Mouse (Mus musculus): ENCODE results near the gene Glrx5.

The Glrx5 gene

GRCm38 (mm10) chr12:105032147-105032831 lies at the start of gene Glrx5:
Gene Glrx5, plus strand, starts transcription at chr12:105032688.
- DNase-seq (ENCODE audit: low spot score): peak; percentile 92

DNA sequence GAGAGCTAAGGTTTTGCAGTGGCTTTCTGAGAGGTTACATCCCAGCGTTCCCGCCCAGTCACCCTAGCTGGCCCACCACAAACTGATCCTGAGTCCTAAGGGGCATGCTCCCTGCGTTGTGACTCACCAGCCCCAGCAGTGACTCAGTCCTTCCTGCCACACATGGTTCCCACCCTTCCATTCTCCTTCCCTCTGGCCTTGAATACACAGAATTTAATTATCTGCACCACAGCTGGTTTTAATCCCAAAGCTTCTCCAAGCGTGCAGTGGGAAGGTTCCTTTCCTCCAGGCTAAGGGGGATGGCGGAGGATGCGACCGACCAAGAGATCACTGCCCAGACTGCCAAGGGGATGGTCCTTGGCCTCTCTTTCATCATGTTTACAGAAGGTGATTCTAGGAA lies 49.0 kb upstream of the Glrx5 start:
- DNase-seq (ENCODE audit: low spot score): no peak

GRCm38 (mm10) chr12:104985088-104985487 lies 47.4 kb upstream of the Glrx5 start:
- no peak for DNase-seq (ENCODE audit: low spot score)

DNA sequence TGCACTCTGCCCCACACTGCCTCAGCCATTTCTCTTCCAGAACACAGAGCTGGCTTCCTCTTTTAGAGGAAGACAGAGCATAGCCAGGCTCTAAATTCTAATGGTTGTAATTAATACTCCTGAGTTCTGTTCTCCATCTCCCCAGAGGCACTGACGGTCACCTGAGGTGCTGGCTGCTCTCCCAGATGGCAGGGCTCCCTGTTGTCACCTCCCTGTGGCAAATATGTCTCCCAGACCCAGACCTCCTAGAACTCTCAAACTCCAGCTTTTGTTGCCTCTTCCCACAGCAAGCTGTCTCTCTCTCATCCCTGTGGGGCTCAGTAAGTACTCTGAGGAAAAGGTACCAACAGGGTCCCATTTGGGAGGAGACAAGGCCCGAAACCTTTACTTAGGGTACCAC lies 46.5 kb upstream of the Glrx5 start:
- no peak for DNase-seq (ENCODE audit: low spot score)

DNA sequence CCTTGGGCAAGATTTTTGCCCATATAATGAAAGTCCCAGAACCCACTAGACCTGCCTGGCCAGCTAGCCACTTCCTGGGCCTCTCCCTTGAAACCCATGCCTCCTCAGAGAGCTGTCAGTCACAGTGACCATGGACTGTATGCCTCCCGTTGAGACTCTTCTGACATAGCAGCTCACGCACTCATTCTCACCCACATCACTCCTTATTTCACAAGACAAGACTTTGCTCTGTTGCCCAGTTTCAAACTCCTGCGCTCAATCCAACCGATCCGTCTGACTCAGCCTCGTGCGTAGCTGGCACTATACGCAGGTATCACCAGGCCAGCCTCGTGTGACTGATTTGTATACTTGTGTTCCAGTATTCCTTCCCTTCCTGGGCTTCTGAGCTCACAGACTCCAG lies 45.7 kb upstream of the Glrx5 start:
- no peak for DNase-seq (ENCODE audit: low spot score)

DNA sequence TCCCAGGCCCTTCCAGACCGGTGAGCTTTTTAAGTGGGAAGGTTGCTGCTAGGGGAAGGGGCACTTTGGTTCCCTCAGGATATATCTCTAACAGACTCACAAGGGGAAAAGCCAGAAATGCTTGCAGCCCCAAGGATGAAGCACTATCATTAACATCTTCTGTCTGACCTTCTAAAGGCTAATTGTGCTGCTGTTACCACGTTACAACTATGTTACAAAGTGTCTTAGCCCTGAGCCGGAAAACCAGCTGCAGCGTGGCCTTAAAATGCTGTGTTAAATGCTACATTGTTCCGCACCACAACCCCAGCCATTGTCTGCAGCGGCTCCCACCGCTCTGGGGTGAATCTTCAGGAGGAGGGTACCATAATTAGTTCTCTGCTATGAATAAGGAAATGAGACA lies 44.6 kb upstream of the Glrx5 start:
- DNase-seq (ENCODE audit: low spot score): no peak

DNA sequence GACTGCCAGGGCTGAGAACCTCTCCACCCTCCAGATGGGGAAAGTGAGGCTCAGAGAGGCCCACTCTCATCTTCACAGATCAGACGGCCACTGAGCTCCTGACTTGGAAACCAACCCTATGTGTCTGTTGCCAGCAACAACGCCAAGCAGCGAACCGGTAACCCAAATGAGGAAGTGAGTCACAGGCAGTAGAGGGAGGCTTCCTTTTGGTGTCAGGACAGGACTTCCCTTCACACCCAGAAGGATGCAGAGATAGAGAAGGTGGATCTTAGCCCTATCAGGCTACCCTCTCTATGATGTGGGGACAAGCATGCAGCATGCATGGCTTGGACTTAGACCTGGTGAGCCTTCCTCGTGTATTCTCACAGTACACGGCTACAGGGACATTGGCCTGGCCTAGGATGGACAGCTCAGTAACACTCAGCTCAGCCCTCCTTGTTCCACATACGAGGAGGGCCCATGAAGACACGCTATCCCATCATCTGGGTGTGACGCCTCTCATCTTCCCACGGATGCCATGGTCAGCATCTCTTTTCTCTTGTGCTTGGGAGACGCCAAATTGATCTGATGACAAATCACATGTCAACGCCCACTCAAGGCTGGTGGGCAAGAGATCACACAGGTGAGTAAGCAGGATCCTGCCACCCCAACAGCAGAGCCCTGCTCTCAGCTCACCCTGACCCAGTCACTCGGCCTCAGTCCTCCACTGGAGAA lies 41.6 kb upstream of the Glrx5 start:
- no peak for DNase-seq (ENCODE audit: low spot score)

GRCm38 (mm10) chr12:104992123-104992741 lies 40.3 kb upstream of the Glrx5 start:
- no peak for DNase-seq (ENCODE audit: low spot score)

GRCm38 (mm10) chr12:104992838-104993237 lies 39.6 kb upstream of the Glrx5 start:
- DNase-seq (ENCODE audit: low spot score): no peak

DNA sequence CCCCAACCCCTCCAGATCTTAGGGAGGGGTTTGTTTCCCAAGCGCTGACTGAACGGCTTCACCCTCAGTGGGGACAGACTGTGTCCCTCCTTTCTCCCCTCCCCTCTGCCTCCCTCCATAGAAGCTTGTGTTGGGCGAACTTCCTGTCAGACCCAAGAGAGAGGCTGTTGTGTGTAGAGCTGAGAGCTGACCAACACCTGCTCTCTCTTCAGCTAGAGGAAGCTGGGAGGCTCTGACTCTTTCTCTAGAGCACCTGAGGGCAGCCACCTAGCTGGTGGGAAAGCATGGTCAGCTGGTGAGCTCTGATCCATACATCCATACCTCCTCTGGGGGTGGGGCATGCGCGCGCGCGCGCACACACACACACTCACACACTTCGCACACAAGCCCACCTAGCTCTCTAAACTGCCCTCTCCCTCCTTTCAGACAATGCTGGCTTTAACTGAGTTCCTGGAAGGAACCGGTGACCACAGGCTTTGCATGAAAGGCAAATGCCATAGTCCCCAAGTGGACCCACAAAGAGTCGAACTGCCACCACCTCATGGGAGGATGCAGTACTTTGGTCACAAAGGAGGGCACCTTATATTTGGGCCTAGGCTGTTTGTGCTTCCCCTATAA lies 37.1 kb upstream of the Glrx5 start:
- DNase-seq (ENCODE audit: low spot score): no peak

DNA sequence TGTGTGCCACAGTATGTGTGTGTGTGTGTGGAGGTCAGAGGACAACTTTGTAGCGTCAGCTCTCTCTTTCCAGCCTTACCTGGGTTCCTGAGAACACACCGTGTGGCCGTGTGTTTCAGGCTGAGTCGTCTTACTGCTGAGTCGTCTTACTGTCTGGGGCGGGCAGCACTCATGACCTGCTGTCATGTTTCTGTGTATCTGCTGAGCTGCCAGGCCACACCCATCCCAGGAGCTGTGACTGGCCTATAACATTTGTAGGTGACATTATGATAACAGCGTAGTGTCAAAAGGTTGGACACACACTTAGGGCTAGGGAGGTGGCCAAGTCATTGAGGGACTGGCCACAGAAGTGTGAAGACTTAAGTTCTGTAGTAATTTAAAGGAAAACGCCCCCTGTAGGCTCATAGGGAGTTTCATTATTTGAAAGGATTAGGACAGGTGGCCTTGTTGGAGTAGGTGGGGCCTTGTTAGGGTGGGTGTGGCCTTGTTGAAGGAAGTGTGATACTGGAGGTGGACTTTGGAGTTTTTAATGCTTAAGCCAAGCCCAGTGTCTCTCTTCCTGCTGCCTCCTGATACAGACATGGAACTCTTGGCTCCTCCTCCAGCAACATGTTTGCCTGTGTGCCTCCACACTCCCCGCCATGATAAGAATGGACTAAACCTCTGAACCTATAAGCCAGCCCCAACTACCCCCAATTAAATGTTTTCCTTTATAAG lies 36.3 kb upstream of the Glrx5 start:
- no peak for DNase-seq (ENCODE audit: low spot score)

- no peak for DNase-seq (ENCODE audit: low spot score)
These were observed 35.3 kb upstream of the Glrx5 start for GRCm38 (mm10) chr12:104997159-104997558.

DNA sequence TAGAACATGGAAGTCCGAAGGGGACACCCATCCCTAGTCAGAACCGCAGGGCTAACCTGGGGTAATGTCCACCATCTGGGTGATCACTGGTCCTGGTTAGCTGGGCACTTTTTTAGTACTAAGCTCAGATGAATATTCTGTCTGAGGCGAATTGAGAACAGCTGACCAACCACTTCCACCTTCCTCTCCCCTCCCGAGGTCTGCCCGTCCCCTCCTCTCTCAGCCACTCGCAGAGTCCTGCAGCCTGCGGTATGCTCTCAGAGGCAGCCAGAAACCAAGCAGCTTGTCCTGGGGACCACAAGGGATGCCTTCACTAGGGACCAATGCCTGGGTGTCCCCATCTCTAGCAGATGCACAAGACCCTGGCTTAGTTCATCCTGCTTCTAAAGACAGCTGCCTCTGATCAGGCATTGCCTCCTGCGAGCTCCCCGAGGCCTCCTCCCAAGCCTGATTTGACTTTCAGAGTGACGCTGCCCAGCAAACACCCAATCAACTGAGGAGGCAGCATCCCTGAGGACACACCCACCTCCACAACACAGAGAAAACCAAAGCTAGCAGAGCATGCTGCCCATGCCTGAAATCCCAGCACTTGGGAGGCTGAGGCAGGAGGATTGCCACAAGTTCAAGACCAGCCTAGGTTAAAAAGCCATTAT lies 34.7 kb upstream of the Glrx5 start:
- no peak for DNase-seq (ENCODE audit: low spot score)

GRCm38 (mm10) chr12:104998541-104998940 lies 33.9 kb upstream of the Glrx5 start:
- no peak for DNase-seq (ENCODE audit: low spot score)

DNA sequence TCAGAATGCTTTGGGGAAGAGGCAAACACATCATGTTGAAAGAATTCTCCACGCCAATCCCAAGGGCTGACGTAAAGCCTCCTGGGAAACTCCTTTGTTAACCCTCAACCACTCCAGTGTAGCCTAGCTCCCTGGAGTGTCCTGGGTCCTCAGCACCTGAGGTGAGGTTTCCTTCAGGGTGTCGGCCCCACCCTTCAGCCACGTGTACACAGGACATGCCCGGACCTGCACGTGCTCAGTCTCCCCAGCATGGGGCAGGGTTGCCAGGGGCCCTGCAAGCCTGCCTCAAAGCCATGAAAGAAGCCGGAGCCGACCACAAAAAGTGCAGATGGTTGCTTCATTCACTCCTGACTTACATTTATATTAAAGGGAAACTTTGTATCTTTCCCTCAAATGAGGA lies 33.3 kb upstream of the Glrx5 start:
- no peak for DNase-seq (ENCODE audit: low spot score)

DNA sequence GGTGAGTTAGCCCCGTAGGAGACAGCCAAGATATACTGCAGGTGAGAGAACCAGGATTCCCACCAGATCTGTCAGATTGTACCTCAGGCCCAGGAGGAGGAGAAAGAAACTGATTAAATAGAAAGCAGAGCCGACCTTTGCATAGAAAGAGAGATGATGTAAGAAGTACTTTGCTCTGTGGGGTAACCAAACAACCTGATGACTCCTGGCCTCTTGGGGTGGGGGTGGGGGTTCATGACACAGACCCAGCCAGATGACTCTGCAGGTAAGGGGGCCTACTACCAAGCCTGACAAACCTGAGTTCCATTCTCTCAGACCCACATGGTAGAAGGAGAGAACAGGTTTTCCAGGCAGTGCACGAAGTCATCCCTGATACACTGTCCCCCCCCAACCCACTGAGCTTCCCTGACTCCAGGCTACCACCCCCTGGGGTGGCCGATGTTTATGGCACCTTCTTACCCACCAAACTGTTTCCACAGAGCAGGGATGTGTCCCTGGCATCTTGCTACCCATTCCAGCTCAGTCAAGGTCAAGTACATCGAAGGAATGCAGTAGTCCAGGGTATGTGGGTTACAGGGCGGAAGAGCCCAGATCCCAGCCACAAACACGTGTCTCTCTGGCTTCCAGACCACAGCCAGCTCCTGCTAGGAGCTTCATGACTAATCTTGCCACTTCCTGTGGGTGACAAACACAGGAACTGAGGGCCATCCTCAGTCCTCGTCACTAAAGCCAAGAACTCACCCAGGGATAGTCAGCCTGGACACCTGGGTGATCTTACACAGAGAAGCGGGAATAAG lies 31.8 kb upstream of the Glrx5 start:
- DNase-seq (ENCODE audit: low spot score): no peak

DNA sequence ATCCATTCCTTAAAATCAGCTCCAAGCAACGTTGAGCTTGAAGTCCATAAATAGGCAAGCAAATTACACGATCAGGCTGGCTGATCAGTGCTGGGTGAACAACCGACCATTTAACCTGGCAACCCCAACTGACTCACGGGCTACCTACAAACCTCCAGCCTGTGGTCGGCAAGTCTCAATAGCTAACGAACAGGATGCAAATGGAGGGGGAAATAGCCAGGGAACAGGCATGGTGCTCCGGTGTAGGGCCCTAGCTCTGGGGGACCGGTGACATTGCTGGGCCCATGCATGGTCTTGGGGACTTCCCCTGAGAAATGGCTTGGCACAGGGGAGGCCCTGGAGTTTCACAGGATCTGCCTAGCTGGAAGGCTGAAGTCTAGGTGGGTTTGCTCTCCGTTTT lies 31.2 kb upstream of the Glrx5 start:
- no peak for DNase-seq (ENCODE audit: low spot score)

- no peak for DNase-seq (ENCODE audit: low spot score)
These were observed 30.0 kb upstream of the Glrx5 start for GRCm38 (mm10) chr12:105002340-105003132.

GRCm38 (mm10) chr12:105003158-105003557 lies 29.3 kb upstream of the Glrx5 start:
- no peak for DNase-seq (ENCODE audit: low spot score)

GRCm38 (mm10) chr12:105003715-105004114 lies 28.8 kb upstream of the Glrx5 start:
- DNase-seq (ENCODE audit: low spot score): no peak

All from urinary bladder, postnatal 25 days (tissue).